Mouse (Mus musculus) forebrain, postnatal 0 days (tissue): ENCODE data around the gene Jup. TPM values are rescaled to one million over a fixed set of nuclear protein-coding genes. Genes with fewer than 3 reads are reported as not detected.
A peak's percentile ranks its signal among the peaks of the same experiment; 100 is the strongest.

Experiments
- ATAC-seq: fragments of 200-750 bp; cut with Nextera tagmentation; 2 replicates; pipeline ENCODE4 v1.8.0; 2017; ENCODE audit warnings: mild to moderate bottlenecking, moderate library complexity
- DNase-seq: peaks from one replicate; pipeline ENCODE4 v3.0.0-alpha.2; 2015
- H3K27ac ChIP-seq: fragments of 300-500 bp; sonication (generic); 2 replicates; pipeline ENCODE4 v1.5.1; 2014; ENCODE audit warnings: low read depth, mild to moderate bottlenecking, antibody characterized with exemption, low read length, moderate library complexity, mixed read lengths
- H3K27me3 ChIP-seq: fragments of 300-500 bp; sonication (generic); 2 replicates; pipeline ENCODE4 v1.6.1; 2014; ENCODE audit warnings: mild to moderate bottlenecking, low read length, mixed read lengths; ENCODE audit not compliant: insufficient read depth
- H3K36me3 ChIP-seq: fragments of 300-500 bp; sonication (generic); 2 replicates; pipeline ENCODE4 v1.6.1; 2014; ENCODE audit warnings: mild to moderate bottlenecking, moderate library complexity; ENCODE audit not compliant: insufficient read depth
- H3K4me1 ChIP-seq: fragments of 300-500 bp; sonication (generic); 2 replicates; pipeline ENCODE4 v1.6.1; 2014; ENCODE audit warnings: antibody characterized with exemption; ENCODE audit not compliant: insufficient read depth
- H3K4me2 ChIP-seq: fragments of 300-500 bp; sonication (generic); 2 replicates; pipeline ENCODE4 v1.6.1; 2014; ENCODE audit warnings: low read depth, mild to moderate bottlenecking, moderate library complexity
- H3K4me3 ChIP-seq: fragments of 300-500 bp; sonication (generic); 2 replicates; pipeline ENCODE4 v1.5.1; 2014; ENCODE audit warnings: low read depth, low read length, mixed read lengths
- H3K9ac ChIP-seq: fragments of 300-500 bp; sonication (generic); 2 replicates; pipeline ENCODE4 v1.6.1; 2014; ENCODE audit warnings: mild to moderate bottlenecking
- H3K9me3 ChIP-seq: fragments of 300-500 bp; sonication (generic); 2 replicates; pipeline ENCODE4 v1.6.1; 2016; ENCODE audit warnings: low read length
- CTCF ChIP-seq: sonication (generic); IDR thresholded peaks from 2 replicates; pipeline ENCODE4 v1.5.1; 2016; ENCODE audit warnings: antibody characterized with exemption, control low read depth, low read depth
- WGBS: fragments of 180-500 bp; shearing (Covaris S2); extraction: QIAGEN DNeasy Blood & Tissue Kit; methylation state at CpG from one replicate; pipeline ENCODE4 v1.1.7; 2014; 5-methylcytosine and 5-hydroxymethylcytosine counted together
- polyA plus RNA-seq: library from polyadenylated mRNA; unstranded; fragments of >200 nt; fragmentation: Nextera tagmentation; extraction: Ambion mirVana; gene quantifications from 2 replicates; pipeline ENCODE4 v1.2.1, GENCODE M21; 2015
- total RNA-seq: library from RNA; depleted of rRNA; stranded (reverse); fragments of >200 nt; gene quantifications from 2 replicates; pipeline ENCODE4 v1.2.3, GENCODE M21; 2014

The Jup gene
- total and polyA plus RNA-seq, 2 experiments from 2014 or later: 67.0 to 106 TPM

DNA sequence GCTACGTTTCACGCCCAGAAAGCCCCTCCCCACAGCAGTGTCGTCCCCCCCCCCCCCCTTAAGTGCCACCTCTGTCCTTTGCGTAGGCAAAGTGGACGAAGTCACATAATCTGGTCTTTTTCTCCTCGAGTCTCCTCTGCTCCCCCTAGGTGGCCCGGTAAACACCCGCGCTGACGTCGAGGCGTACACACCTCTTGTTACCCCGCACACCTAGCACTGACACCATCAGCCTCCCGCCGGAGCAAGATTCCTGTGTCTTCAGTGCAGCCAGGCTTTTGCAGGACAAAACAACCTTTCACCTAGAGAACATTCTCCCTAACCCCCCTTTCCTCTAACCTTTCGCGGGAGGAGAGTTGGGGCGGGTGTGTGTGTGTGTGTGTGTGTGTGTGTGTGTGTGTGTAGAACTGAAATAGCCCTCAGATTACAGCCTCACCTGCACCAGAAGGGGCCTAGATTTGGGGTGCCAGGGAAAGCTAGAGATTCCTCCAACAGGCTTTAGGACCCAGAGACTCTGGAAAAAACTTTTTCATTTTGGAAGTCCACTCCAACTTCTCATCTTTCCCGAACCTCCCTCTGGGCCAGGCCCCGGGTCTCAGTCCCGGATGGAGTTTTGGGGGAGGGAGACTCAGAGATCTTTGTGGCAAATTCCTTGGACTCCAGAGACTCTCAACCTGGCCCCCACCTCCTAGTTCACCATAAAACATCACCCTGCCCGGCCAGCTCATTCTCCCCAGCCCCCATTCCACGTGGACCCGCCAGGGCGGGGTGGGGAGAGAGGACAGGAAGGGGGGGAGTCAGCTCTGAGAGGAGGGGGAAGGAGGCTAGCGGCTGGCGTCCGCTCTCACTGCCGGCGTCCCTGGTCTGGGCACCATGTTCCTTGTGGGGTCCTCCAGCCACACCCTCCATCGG, 17.6 kb upstream of the Jup start, which contains the start of gene Fkbp10:
Gene Fkbp10, plus strand, starts transcription at position 784 of the 909 bp plus-strand sequence.
- H3K27ac ChIP-seq: peak within 1 kb of the TSS; percentile 59

DNA sequence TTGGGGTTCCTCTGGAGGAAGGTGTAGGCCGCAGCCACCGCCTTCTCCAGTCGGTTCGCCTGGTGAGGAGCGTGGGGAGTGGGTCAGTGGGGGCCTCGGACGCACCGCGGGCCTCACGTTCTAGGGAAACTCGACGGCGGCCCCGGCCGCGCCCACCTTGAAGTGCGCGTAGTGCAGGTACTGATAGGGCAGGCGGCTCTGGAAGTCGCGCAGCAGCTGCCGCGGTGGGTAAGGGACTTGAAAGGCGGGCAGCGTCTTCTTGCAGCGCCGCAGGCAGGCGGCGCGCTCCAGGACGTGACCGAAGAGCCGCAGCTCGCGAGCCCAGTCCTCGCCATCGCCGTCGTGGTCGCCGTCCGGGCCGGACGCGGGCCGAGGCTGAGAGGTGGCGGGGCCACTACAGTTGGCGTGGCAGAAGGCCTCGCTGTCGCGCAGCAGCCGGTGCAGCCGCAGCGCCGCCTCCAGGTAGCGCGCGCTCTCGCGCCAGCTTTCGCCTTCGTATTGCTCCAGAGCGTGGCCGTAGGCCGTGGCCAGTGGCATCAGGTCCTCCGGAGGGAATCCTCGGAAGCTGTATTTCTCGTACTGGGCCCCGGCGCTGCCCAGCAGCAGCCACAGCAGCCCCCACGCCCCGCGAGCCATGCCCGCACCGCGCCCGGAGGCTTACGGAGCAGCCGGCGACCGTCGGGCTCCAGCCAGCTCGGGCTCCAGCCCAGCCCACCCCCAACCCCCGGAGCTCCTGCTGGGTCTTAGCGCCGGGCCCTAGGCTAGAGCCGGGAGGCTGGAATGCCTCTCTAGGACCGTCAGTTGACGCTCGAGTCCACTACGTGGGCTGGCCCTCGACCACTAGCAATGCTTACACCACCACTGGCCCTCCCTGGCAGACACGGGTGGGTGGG, 16.7 kb upstream of the Jup start, which contains the start of gene P3h4:
Gene P3h4, minus strand, starts transcription at position 816 of the 893 bp plus-strand sequence.
- ATAC-seq: peak; percentile 95
- Histone ChIP-seq H3K4me1 (peaks cover 9% of the 10 kb centered on the region), H3K27me3 (peaks cover 11% of the 10 kb centered on the region; the same call in 1 of the 2 replicates), H3K4me2 (peak within 1 kb of the TSS; percentile 70), H3K36me3 (no peaks in the 10 kb centered on the region; the same call in 1 of the 2 replicates), H3K27ac (peak within 1 kb of the TSS; percentile 59), H3K4me3 (peak within 1 kb of the TSS; percentile 61), H3K9me3 (no peaks in the 10 kb centered on the region), H3K9ac (peak within 1 kb of the TSS; percentile 71)
- peak; percentile 83 for DNase-seq
- TF ChIP-seq CTCF: peak; percentile 77
- WGBS: 4% methylated on average over 87 of the region's 93 CpGs

More for the DNA sequence above, 17.6 kb upstream of the Jup start, which contains the start of gene Fkbp10:
- Histone ChIP-seq H3K27me3 (peaks cover 11% of the 10 kb centered on the region; the same call in 1 of the 2 replicates), H3K9ac (peak within 1 kb of the TSS; percentile 71), H3K4me2 (peak within 1 kb of the TSS; percentile 70), H3K4me3 (peak within 1 kb of the TSS; percentile 61), H3K36me3 (no peaks in the 10 kb centered on the region; the same call in 1 of the 2 replicates), H3K9me3 (no peaks in the 10 kb centered on the region), H3K4me1 (peaks cover 9% of the 10 kb centered on the region)
- DNase-seq (no peak), ATAC-seq (peak; percentile 23)
- peak; percentile 2; the same call in 1 of the 2 replicates for TF ChIP-seq CTCF
- WGBS: under 1% methylated on average over 28 of the region's 31 CpGs

DNA sequence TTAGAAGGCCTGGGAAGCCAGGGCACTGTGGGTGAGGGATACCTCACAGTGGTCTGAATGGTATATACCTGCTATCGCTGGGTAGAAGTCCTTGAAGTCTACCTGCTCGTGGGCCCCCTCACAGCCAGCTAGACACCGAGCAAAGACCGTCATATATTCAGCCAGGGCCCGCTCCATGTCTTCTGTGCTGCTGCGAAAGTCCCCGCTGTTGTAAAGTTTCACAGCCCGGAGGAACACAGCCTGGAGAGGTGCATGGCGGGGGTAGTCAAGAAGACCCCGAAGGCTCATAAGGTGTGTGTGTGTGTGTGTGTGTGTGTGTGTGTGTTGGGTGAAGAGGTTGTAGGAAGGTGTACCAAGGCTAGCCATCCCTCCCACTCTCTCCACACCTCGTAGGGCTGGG, 16.0 kb upstream of the Jup start:
- 75% methylated on average over 11 of the region's 11 CpGs for WGBS
- Histone ChIP-seq H3K4me3 (peak overlapping the region; percentile 61), H3K4me2 (peak overlapping the region; percentile 70), H3K27ac (no peak overlapping the region), H3K27me3 (peaks cover 11% of the 10 kb centered on the region; the same call in 1 of the 2 replicates), H3K4me1 (peaks cover 9% of the 10 kb centered on the region), H3K36me3 (no peaks in the 10 kb centered on the region; the same call in 1 of the 2 replicates), H3K9ac (peak overlapping the region; percentile 71), H3K9me3 (no peaks in the 10 kb centered on the region)
- TF ChIP-seq CTCF: no peak
- DNase-seq: no peak
- ATAC-seq: no peak

DNA sequence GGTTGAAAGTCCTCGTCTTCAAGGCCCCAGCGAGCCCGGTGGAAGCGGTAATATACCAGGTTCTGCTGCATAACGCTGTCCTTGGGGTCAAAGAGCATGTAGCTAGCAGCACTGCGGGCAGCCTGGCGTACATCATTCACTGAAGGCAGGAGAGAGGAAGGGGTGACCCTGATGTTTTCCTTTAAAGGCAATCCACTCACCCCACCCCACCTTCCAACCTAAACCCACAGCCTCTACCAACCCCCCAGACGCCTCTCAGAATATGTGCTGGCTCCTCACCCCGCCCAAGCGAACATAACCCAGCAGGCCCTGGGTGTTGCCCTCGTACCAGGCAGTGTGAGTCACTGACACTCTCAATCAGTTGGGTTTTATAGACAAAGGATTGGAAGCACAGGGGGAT, 14.2 kb upstream of the Jup start:
- no peak overlapping the region for H3K4me3 ChIP-seq
- WGBS: 86% methylated on average over 11 of the region's 11 CpGs
- no peak for TF ChIP-seq CTCF
- no peak overlapping the region for H3K4me2 ChIP-seq
- no peaks in the 10 kb centered on the region for H3K9me3 ChIP-seq
- H3K4me1 ChIP-seq: peaks cover 9% of the 10 kb centered on the region
- peaks cover 11% of the 10 kb centered on the region; the same call in 1 of the 2 replicates for H3K27me3 ChIP-seq
- no peaks in the 10 kb centered on the region; the same call in 1 of the 2 replicates for H3K36me3 ChIP-seq
- DNase-seq (no peak), ATAC-seq (no peak)
- no peak overlapping the region for H3K9ac ChIP-seq
- no peak overlapping the region for H3K27ac ChIP-seq

DNA sequence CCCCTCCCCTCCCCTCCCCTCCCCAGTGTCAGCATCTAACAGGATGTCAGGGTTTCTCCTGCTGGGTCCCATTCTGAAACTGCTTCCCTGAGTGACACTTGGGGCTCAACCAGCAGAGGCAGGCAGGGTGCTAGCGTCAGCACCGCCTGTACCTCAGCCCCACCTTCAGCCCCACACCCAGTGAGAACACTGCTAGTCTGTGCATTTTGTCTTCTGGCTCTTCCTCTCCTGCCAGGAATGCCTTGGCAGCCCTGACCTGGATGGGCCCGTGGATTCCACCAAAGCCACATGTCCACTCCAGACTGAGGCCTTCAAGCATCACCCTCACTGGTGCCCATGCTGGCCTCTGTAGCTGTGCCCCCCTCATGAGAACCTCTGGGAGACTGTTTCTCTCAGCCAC, 12.1 kb upstream of the Jup start:
- 89% methylated on average over 3 of the region's 3 CpGs for WGBS

DNA sequence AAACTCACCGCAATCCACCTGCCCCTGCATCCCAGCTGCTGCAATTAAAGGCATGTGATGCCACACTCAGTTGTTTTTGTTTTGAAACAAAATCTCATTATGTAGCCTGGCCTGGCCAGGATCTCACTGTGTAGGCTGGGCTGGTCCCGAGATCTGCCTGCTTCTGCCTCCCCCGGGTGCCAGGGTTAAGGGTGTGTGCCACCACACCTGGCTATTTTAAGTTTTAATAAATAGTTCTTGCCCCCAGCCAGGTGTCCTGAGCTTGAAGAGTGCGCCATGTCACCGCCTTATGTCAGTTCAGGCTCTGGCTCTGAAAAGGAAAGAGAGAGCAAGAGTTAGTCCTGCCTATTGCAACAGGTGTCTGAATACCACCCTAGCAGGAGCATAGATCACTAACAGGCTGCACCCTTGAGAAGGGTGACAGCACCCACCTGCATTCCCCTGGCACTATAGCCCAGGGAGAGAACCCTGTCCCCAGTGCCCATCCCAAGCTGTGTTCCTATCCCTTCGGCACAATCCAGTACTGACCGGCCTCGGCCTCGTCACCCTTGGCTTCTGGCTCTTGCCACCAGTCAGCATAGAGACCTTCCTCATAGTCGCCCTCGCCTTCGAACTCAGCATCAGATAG, 11.4 kb upstream of the Jup start:
- Histone ChIP-seq H3K9ac (no peak overlapping the region), H3K27ac (no peak overlapping the region), H3K36me3 (no peaks in the 10 kb centered on the region; the same call in 1 of the 2 replicates), H3K4me2 (no peak overlapping the region), H3K4me1 (peaks cover 4% of the 10 kb centered on the region), H3K4me3 (no peak overlapping the region), H3K27me3 (no peaks in the 10 kb centered on the region), H3K9me3 (no peaks in the 10 kb centered on the region)
- DNase-seq (no peak), ATAC-seq (no peak)
- WGBS: 94% methylated on average over 12 of the region's 12 CpGs
- no peak for TF ChIP-seq CTCF

More for the DNA sequence above, 12.1 kb upstream of the Jup start:
- H3K4me3 ChIP-seq: no peak overlapping the region
- H3K4me1 ChIP-seq: peaks cover 6% of the 10 kb centered on the region
- no peak for TF ChIP-seq CTCF
- H3K9me3 ChIP-seq: no peaks in the 10 kb centered on the region
- DNase-seq (no peak), ATAC-seq (no peak)
- no peak overlapping the region for H3K27ac ChIP-seq
- H3K4me2 ChIP-seq: no peak overlapping the region
- H3K36me3 ChIP-seq: no peaks in the 10 kb centered on the region; the same call in 1 of the 2 replicates
- no peaks in the 10 kb centered on the region for H3K27me3 ChIP-seq
- no peak overlapping the region for H3K9ac ChIP-seq
